Comparison of ENCODE assay signal across 32 mouse cellular contexts in genomic region chr1:135044439-135044838, GRCm38 (mm10).
"Had no signal": no experiment of that assay in that cellular context is flagged by ENCODE, and none has a peak within 500 bp of the region (broad histone marks: within the 10 kb centered on the region; RNA-seq: fewer than 3 reads in every experiment).

No protein-coding gene starts in this region.

- H3K4me3 ChIP-seq: limb, embryonic 10.5 days; limb, embryonic 12.5 days; limb, embryonic 13.5 days; limb, embryonic 15.5 days; liver, embryonic 12.5 days; liver, embryonic 13.5 days; liver, embryonic 15.5 days; lung, embryonic 15.5 days; megakaryocyte, embryonic 14.5 days; midbrain, embryonic 10.5 days; midbrain, embryonic 12.5 days; midbrain, embryonic 13.5 days; midbrain, embryonic 15.5 days; myocyte; neural tube, embryonic 12.5 days had no signal

- H3K36me3 ChIP-seq: limb, embryonic 10.5 days; limb, embryonic 12.5 days; limb, embryonic 13.5 days; limb, embryonic 15.5 days; liver, embryonic 12.5 days; liver, embryonic 13.5 days; liver, embryonic 15.5 days; lung, embryonic 15.5 days; midbrain, embryonic 10.5 days; midbrain, embryonic 12.5 days; midbrain, embryonic 13.5 days; midbrain, embryonic 15.5 days; neural tube, embryonic 12.5 days had no signal

- H3K4me2 ChIP-seq: limb, embryonic 12.5 days; limb, embryonic 13.5 days; limb, embryonic 15.5 days; liver, embryonic 11.5 days; liver, embryonic 12.5 days; liver, embryonic 13.5 days; liver, embryonic 15.5 days; lung, embryonic 14.5 days; lung, embryonic 15.5 days; midbrain, embryonic 11.5 days; midbrain, embryonic 12.5 days; midbrain, embryonic 13.5 days; midbrain, embryonic 15.5 days; neural tube, embryonic 12.5 days had no signal

- H3K27ac ChIP-seq: limb, embryonic 10.5 days; limb, embryonic 12.5 days; limb, embryonic 13.5 days; limb, embryonic 15.5 days; liver, embryonic 12.5 days; liver, embryonic 13.5 days; liver, embryonic 14.5 days; liver, embryonic 15.5 days; lung, embryonic 15.5 days; macrophage; midbrain, embryonic 10.5 days; midbrain, embryonic 12.5 days; midbrain, embryonic 13.5 days; midbrain, embryonic 15.5 days; neural tube, embryonic 12.5 days had no signal

- DNase-seq: left cerebral cortex, postnatal 4 days; liver; liver, embryonic 13.5 days; liver, postnatal 0 days; lung, adult 18-20 months; lung, adult 2 months; lung, embryonic 14.5 days; lung, postnatal 10 days; lung, postnatal 14 days; lung, postnatal 36 days; lung, postnatal 4 days; midbrain, embryonic 14.5 days had no signal

- H3K9me3 ChIP-seq: limb, embryonic 10.5 days; limb, embryonic 12.5 days; limb, embryonic 13.5 days; limb, embryonic 15.5 days; liver, embryonic 12.5 days; liver, embryonic 13.5 days; liver, embryonic 15.5 days; lung, embryonic 15.5 days; midbrain, embryonic 10.5 days; midbrain, embryonic 12.5 days; midbrain, embryonic 13.5 days; midbrain, embryonic 15.5 days; neural tube, embryonic 12.5 days had no signal

- H3K9ac ChIP-seq: limb, embryonic 12.5 days; limb, embryonic 13.5 days; limb, embryonic 15.5 days; liver, embryonic 12.5 days; liver, embryonic 13.5 days; liver, embryonic 14.5 days; liver, embryonic 15.5 days; liver, postnatal 0 days; lung, embryonic 14.5 days; lung, embryonic 15.5 days; midbrain, embryonic 12.5 days; midbrain, embryonic 13.5 days; midbrain, embryonic 15.5 days; neural tube, embryonic 12.5 days had no signal

- ATAC-seq: liver, embryonic 12.5 days; liver, postnatal 0 days; lung, postnatal 0 days; midbrain, embryonic 13.5 days; midbrain, embryonic 15.5 days; midbrain, embryonic 16.5 days had no signal

- H3K4me1 ChIP-seq: limb, embryonic 10.5 days; liver, embryonic 12.5 days; liver, embryonic 13.5 days; liver, embryonic 15.5 days; lung, embryonic 15.5 days; midbrain, embryonic 10.5 days; midbrain, embryonic 12.5 days; midbrain, embryonic 13.5 days; midbrain, embryonic 15.5 days; neural tube, embryonic 12.5 days had no signal

- H3K27me3 ChIP-seq: limb, embryonic 15.5 days; liver, embryonic 13.5 days; liver, embryonic 15.5 days; lung, embryonic 15.5 days; midbrain, embryonic 12.5 days; midbrain, embryonic 13.5 days; midbrain, embryonic 15.5 days; neural tube, embryonic 12.5 days had no signal
